Mouse (Mus musculus) MEL (cell line): ENCODE measurements around the gene Glt8d1. TPM values are rescaled to one million over a fixed set of nuclear protein-coding genes. Genes with fewer than 3 reads are reported as not detected.

Experiments used
- POLR2A ChIP-seq, 2 experiments: IDR thresholded peaks; 2 replicates each; pipeline ENCODE4 v1.6.1; 2011 to 2012; ENCODE audit warnings: low read length in 2 of 2, mild to moderate bottlenecking in 2 of 2, control low read depth in 1 of 2, improper control_type of control experiment in 1 of 2, low read depth in 1 of 2, moderate library complexity in 1 of 2; ENCODE audit not compliant: control insufficient read depth in 1 of 2, insufficient read depth in 1 of 2, poor library complexity in 1 of 2
- polyA plus RNA-seq, 2 experiments: library from polyadenylated mRNA; stranded (reverse) in 1 of 2; unstranded in 1 of 2; fragments of >175 nt in 1 of 2; fragments of >200 nt in 1 of 2; gene quantifications; 2 replicates each; pipeline versions ENCODE4 v1.2.1 to v1.2.4; 2012; ENCODE audit warnings: low replicate concordance in 2 of 2, low read depth in 1 of 2; ENCODE audit not compliant: insufficient read length in 2 of 2, insufficient read depth in 1 of 2, missing spikeins in 1 of 2
- total RNA-seq: library from RNA; depleted of rRNA; stranded (reverse); fragments of 300-350 nt; gene quantifications from 2 replicates; pipeline ENCODE4 v1.2.3, GENCODE M21; 2012; rRNA removed

Glt8d1 gene
- total and polyA plus RNA-seq, 3 experiments, result 15.6 to 19.2 TPM; not detected in 1

DNA sequence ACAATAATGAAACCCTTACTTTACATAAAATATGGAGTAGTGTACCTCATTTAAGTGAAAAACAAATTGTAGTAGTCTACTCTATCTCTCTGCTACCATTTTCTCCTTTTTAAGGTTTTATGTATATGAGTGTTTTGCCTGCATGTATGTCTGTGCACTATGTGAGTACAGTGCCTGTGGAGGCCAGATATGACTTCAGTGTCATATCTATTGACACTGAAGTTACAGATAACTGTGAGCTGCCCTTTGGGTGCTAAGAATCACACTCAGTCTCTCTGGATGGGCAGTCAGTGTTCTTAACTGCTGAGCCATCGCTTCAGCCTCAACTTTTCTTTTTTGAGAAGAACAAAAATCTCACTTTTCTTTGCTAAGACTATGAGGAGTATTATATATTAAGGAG is 44.6 kb downstream of the Glt8d1 start (continued):
- TF ChIP-seq POLR2A (IDR thresholded peaks at IDR 0.05; ENCODE audit: control insufficient read depth in 1 of 2, insufficient read depth in 1 of 2, low read depth in 1 of 2, low read length in 2 of 2, poor library complexity in 1 of 2), result no peak
- TF ChIP-seq, all 39 proteins: peak for 5

Other genes starting within 250 kb of the Glt8d1 start
- gene Tmem110, start 175.8 kb upstream of the Glt8d1 start, total RNA-seq, result 9.3 and 11.6 TPM in 2 replicates
- gene Tmem110, start 175.8 kb upstream of the Glt8d1 start, polyA plus RNA-seq, result 10 to 100 TPM in 1 of 2 experiments, not detected in 1; 21.0 TPM
- 0.08 and 0.16 TPM in 2 replicates for gene Mustn1, start 122.2 kb upstream of the Glt8d1 start, total RNA-seq
- under 1 TPM in 1 of 2 experiments, not detected in 1; 0.22 TPM for gene Mustn1, start 122.2 kb upstream of the Glt8d1 start, polyA plus RNA-seq
- gene Itih4, start 114.9 kb upstream of the Glt8d1 start, total RNA-seq, result not detected in 2 replicates
- not detected for gene Itih4, start 114.9 kb upstream of the Glt8d1 start, polyA plus RNA-seq
- gene Itih3, start 77.6 kb upstream of the Glt8d1 start, total RNA-seq, result not detected in 2 replicates
- gene Itih3, start 77.6 kb upstream of the Glt8d1 start, polyA plus RNA-seq, result not detected
- not detected in 2 replicates for gene Itih1, start 58.1 kb upstream of the Glt8d1 start, total RNA-seq
- gene Itih1, start 58.1 kb upstream of the Glt8d1 start, polyA plus RNA-seq, result under 1 TPM in 1 of 2 experiments, not detected in 1; 0.03 TPM
- 16.6 and 18.4 TPM in 2 replicates for gene Nek4, start 50.0 kb upstream of the Glt8d1 start, total RNA-seq
- gene Nek4, start 50.0 kb upstream of the Glt8d1 start, polyA plus RNA-seq, result 10 to 100 TPM in 1 of 2 experiments, not detected in 1; 19.3 TPM
- 165 and 208 TPM in 2 replicates for gene Spcs1, start 272 bp downstream of the Glt8d1 start, total RNA-seq
- gene Spcs1, start 272 bp downstream of the Glt8d1 start, polyA plus RNA-seq, result 100 to 1,000 TPM; 188 to 419 TPM
- 28.7 and 31.1 TPM in 2 replicates for gene Pbrm1, start 17.7 kb downstream of the Glt8d1 start, total RNA-seq
- 10 to 100 TPM; 32.4 to 62.0 TPM for gene Pbrm1, start 17.7 kb downstream of the Glt8d1 start, polyA plus RNA-seq
- 217 and 257 TPM in 2 replicates for gene Gnl3, start 17.8 kb downstream of the Glt8d1 start, total RNA-seq
- gene Gnl3, start 17.8 kb downstream of the Glt8d1 start, polyA plus RNA-seq, result 100 to 1,000 TPM; 151 to 332 TPM
- 78.8 and 122 TPM in 2 replicates for gene Smim4, start 127.6 kb downstream of the Glt8d1 start, total RNA-seq
- 10 to 100 TPM in 1 of 2 experiments, not detected in 1; 87.8 TPM for gene Smim4, start 127.6 kb downstream of the Glt8d1 start, polyA plus RNA-seq
- 168 and 172 TPM in 2 replicates for gene Nt5dc2, start 129.7 kb downstream of the Glt8d1 start, total RNA-seq
- gene Nt5dc2, start 129.7 kb downstream of the Glt8d1 start, polyA plus RNA-seq, result 100 to 1,000 TPM; 291 to 349 TPM
- gene Stab1, start 167.2 kb downstream of the Glt8d1 start, total RNA-seq, result 0.15 TPM in 1 of 2 replicates, not detected in the other
- gene Stab1, start 167.2 kb downstream of the Glt8d1 start, polyA plus RNA-seq, result under 1 TPM in 1 of 2 experiments, not detected in 1; 0.40 TPM
- gene Tnnc1, start 206.9 kb downstream of the Glt8d1 start, total RNA-seq, result not detected in 2 replicates
- under 1 TPM in 1 of 2 experiments, not detected in 1; 0.19 TPM for gene Tnnc1, start 206.9 kb downstream of the Glt8d1 start, polyA plus RNA-seq
- 49.1 and 53.0 TPM in 2 replicates for gene Nisch, start 215.5 kb downstream of the Glt8d1 start, total RNA-seq
- 100 to 1,000 TPM in 1 of 2 experiments, not detected in 1; 154 TPM for gene Nisch, start 215.5 kb downstream of the Glt8d1 start, polyA plus RNA-seq
- 0.03 and 0.04 TPM in 2 replicates for gene Sema3g, start 216.5 kb downstream of the Glt8d1 start, total RNA-seq
- gene Sema3g, start 216.5 kb downstream of the Glt8d1 start, polyA plus RNA-seq, result under 1 TPM in 1 of 2 experiments, not detected in 1; 0.25 TPM
- 6.0 and 6.7 TPM in 2 replicates for gene Phf7, start 249.9 kb downstream of the Glt8d1 start, total RNA-seq
- 1 to 10 TPM in 1 of 2 experiments, not detected in 1; 7.6 TPM for gene Phf7, start 249.9 kb downstream of the Glt8d1 start, polyA plus RNA-seq